Mouse (Mus musculus) embryo, embryonic 9.5 days (tissue): ENCODE measurements around the gene Lrrc43.
"Not testable (repeated sequence)": the region's sequence is repeated elsewhere in the genome, so short reads cannot be mapped to it uniquely, and the experiment has no call there.

Experiments
- DNase-seq: peaks from one replicate; pipeline ENCODE4 v3.0.0-alpha.2; 2017; ENCODE audit errors: extremely low spot score

The Lrrc43 gene

GRCm38 (mm10) chr5:123489112-123489785 is at the start of gene Lrrc43, which contains the start of gene Il31:
TSS of gene Lrrc43 (plus strand) at chr5:123489305.
TSS of gene Il31 (minus strand) at chr5:123489489.
- DNase-seq, result peak; percentile 53

DNA sequence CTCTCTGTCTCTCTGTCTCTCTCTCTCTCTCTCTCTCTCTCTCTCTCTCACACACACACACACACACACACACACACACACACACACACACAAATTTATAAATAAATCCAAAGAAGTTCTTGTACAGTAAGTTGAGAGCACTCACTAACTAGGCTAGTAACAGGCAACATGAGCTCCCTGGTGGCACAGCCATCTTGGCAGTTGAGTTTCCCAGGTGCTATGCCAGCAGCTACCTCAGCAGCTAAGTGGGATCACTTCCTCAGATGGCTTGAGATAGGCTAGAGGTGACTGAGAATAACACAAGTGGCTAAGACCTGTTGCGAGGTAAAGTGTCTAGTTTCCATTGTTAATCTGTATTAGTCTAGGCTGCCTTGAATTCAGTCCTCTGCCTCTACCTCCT is 49.8 kb upstream of the Lrrc43 start:
- no peak for DNase-seq

DNA sequence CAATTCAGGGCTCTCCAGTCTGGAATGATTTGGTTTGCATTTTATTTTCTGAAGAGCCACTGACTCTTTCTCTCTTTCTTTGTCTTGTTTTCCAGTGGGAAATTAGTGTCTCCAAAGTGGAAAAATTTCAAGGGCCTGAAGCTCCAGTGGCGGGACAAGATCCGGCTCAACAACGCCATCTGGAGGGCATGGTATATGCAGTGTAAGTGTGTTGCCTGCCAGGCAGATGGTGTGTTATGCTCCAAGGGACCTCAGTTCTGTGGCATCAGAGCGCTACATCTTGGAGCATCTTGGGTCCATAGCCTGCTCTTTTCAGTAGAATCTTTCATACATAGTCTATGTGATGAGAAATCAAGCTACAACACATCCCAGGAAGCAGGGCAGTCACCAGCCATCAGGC is 49.2 kb upstream of the Lrrc43 start:
- no peak for DNase-seq

DNA sequence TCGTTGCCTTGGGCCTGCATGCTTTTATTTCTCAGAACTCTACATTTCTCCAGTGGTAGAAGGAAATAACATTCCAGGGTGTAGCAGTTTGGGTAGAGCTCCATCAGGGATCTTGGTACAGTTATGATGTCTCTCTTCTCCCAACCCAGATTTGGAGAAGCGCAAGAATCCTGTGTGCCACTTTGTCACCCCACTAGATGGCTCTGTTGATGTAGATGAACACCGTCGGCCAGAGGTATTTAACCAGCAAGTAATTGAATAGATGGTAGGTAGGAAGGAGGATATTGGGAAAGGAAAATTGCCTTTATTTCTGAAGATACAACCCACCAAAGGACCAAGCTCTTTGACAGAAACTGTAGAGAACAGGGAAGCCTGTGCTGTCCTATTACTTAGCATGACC is 48.4 kb upstream of the Lrrc43 start:
- DNase-seq, result no peak

- DNase-seq, result no peak
These were observed 46.8 kb upstream of the Lrrc43 start for GRCm38 (mm10) chr5:123442283-123442682.

DNA sequence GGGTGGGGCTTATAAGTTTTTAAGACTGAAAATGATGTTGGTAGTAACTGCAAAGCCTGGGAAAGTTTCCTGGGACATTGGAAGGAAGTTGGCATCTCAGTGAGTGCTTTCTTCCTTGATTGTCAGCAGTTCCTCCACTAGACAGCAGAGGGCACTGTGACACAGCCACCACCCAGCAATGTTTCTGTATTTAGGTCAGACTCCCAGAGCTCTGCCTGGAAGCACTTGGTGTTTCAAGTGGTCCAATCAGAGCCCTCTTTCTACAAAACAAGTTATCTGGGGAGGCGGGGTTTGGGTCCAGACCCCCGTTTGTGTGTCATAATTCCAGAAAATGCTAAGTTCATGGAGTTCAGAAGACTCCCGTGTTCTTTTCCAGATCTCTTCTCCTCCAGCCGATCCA is 45.0 kb upstream of the Lrrc43 start:
- peak; percentile 71 for DNase-seq

DNA sequence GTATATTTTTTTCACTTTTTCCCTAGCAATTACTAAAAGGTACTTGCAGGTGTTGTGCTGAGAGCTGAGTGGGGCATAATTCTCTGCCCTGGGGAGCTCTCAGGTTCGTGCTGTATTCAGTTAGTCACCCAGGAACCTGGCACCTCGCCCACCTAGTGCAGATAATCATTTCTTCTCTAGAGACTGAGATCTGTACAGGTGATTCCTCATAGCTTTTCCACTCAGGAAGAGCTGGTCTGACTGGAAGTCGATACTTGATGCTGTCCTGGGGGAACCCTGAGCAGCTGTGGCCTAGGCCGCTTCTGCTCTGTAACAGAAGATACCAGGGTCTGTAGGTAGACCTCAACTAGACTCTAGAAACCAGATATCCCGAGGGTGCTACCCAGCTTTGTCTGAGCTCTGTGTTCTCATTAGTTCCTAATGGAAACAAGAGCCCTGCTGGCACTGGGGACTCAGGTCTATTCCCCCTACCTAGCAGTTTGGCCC is 44.2 kb upstream of the Lrrc43 start:
- no peak for DNase-seq

GRCm38 (mm10) chr5:123451886-123452285 is 37.2 kb upstream of the Lrrc43 start:
- no peak for DNase-seq

- no peak for DNase-seq
These were observed 27.7 kb upstream of the Lrrc43 start for GRCm38 (mm10) chr5:123461420-123461819.

GRCm38 (mm10) chr5:123464638-123465037 is 24.5 kb upstream of the Lrrc43 start:
- DNase-seq, result no peak

GRCm38 (mm10) chr5:123470784-123471400 is 18.2 kb upstream of the Lrrc43 start:
- DNase-seq, result peak; percentile 24

- no peak for DNase-seq
These were observed 15.3 kb upstream of the Lrrc43 start for GRCm38 (mm10) chr5:123473817-123474216.

DNA sequence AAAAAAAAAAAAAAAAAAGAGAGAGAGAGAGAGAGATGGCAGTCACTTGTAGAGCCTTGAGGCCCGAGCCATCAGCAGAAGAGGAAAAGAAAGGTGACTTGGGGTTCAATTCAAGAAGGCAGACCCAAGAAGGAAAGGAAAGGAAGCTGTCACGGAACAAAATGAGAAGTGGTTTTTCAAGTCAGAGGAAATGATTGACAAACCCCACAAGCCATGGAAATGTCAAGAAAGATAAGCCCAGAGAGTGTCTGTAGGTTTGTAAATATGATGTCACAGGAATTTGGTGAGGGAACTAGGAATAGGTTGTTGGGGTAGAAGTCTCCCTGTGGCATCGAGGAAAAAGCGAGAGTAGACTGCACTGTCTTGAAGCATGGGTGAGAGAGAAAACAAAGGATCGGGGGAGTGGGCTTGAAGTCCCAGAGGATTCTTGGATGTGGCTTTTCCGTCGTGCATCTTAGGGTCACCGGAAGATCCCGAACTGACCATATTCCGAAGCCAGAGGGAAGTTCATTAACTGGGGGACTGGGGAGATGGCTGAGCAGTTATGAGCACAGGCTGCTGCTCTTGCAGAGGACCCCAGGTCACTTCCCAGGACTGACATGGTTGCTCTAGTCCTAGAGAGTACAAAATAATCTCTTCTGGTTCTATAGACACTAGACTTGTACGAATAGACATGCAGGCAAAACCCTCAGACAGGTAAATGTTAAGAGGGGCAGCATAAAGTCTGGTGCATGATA is 1.3 kb upstream of the Lrrc43 start:
- DNase-seq, result no peak

DNA sequence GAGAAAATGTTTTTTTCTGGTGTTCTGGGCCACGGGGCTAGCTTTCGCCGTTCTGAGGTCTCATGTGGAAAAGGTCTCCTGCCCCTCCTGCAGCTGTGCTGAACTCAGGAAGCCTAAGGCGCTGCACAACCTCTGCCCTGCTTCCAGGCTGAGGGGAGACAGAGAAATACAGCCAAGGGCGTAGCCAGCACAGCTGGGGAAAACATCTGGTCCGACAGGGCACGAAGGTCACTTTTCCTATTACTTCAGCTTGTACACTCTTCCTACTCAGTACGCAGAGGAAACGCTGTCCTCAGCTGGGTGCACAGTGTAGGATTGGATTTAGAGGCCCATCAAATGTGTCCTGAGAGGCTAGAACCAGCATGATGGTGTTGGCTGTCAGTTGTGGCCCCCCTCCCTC is 830 bp downstream of the Lrrc43 start:
- no peak for DNase-seq

GRCm38 (mm10) chr5:123499717-123500116 is 10.6 kb downstream of the Lrrc43 start:
- DNase-seq, result peak; percentile 24

- DNase-seq, result no peak
These were observed 12.9 kb downstream of the Lrrc43 start for GRCm38 (mm10) chr5:123501973-123502372.

DNA sequence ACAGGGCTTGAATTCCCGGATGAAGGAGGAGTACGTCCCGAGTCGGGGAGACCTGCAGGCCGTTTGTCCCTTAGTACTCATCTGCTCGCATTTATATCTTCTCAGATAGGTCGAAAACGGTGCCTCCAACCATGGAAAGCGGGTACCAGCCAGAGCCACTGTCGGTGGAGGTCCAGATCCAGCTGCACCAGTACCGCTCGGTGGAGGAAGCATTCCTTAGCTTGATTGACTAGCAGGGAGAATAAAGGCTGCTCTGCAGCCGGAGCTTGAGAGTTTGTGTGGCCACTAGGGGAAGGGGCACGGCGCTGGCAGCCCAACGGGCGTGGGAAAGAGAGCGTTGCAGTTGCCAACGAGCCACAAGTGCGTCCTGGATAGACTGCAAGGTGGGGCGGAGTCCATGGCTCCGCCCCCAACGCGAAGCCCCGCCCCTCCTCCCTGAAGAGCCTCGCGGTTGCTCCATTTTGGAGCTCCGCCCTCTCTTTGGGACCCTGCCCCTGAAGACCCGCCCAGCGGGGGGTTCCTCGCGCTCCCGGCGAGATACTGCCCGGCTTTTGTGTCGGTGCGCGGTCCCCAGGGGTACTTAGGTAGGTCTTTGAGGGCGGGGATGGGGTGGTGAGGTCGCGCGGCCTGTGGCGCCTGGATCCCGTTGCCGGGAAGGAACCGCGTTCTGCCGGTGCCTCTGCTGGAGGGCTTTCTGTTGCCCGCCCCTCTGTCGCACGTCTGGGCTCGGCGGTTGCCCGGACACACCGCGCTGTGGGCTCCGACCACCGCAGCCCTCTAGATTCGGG is 19.0 kb downstream of the Lrrc43 start:
- peak; percentile 92 for DNase-seq

GRCm38 (mm10) chr5:123508921-123509320 is 19.8 kb downstream of the Lrrc43 start:
- peak; percentile 21 for DNase-seq

- DNase-seq, result no peak
These were observed 21.1 kb downstream of the Lrrc43 start, which contains the start of gene B3gnt4 for GRCm38 (mm10) chr5:123510160-123510559. TSS of gene B3gnt4 (plus strand) at chr5:123510460.

DNA sequence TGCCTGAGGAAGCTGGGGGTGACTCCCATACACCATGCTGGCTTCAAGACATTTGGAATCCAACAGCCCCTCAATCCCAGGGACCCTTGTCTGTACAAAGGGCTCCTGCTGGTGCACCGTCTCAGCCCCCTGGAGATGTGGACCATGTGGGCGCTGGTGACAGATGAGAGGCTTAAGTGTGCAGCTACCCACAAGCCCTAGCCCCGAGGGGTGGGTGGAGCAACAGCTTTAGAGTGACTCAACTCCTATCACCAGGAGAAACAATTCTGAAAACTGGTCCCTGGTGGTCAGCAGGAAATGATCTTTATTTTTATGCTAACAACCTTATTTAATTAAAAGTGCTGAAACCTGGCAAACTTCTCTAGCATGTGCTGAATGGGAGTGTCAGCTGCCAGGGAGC is 22.3 kb downstream of the Lrrc43 start:
- not testable (repeated sequence) for DNase-seq

DNA sequence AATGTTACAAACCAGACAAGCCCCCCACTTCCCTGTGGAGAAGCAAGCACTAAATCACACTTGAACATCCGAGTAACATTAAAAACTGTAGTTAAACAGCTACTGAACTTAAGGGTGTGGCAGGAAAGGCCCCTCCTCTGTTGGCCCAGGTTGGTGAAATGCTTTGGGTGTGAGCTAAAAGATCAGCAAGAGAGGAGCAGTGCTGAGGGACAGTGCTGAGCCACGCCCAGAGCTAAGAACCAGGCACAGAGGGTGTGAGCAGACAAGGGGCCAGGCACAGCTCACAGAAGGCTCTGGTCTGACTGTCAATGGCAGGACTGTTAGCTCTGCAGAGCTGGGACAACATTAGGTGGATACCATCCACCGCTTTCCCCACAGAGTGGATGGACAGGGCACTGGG is 23.0 kb downstream of the Lrrc43 start:
- DNase-seq, result no peak

- DNase-seq, result no peak
These were observed 25.8 kb downstream of the Lrrc43 start for GRCm38 (mm10) chr5:123514871-123515270.
